Mouse (Mus musculus): ENCODE data around the gene Prlhr. TPM values are rescaled to one million over a fixed set of nuclear protein-coding genes. Genes with fewer than 3 reads are reported as not detected.
A peak's percentile ranks its signal among the peaks of the same experiment; 100 is the strongest.

Gene Prlhr
- polyA plus RNA-seq, 1 experiment = not detected

DNA sequence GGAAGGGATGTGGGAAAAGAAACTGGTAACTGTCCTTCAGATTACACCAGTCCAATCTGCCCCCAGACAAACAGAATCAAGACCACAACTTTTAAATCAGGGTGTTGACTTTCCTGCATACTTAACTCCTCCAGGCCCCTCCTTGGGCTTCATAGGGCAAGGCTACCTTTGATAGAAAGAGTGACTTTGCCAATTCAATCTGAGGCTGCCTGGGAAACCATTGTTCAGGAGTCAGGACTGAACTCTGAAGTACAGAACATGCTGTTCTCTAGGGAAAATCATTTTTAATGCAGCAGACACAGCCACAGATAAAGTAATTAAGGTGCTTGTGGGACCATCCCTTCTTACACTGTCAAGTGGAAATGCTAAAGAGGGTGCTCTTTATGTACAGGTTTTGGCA is 27.6 kb downstream of the Prlhr start:
- Histone ChIP-seq H3K4me1 (ENCODE audit: control insufficient read depth, insufficient read depth, low read length) (no peaks in the 10 kb centered on the region), H3K4me3 (ENCODE audit: insufficient read depth, low read length) (no peak overlapping the region), H3K27ac (ENCODE audit: insufficient read depth, low read length) (no peak overlapping the region)
- TF ChIP-seq POLR2A (IDR thresholded peaks at IDR 0.05; ENCODE audit: low read depth, low read length) (no peak), CTCF (IDR thresholded peaks at IDR 0.05; ENCODE audit: borderline replicate concordance, insufficient read depth, low read length) (no peak)

DNA sequence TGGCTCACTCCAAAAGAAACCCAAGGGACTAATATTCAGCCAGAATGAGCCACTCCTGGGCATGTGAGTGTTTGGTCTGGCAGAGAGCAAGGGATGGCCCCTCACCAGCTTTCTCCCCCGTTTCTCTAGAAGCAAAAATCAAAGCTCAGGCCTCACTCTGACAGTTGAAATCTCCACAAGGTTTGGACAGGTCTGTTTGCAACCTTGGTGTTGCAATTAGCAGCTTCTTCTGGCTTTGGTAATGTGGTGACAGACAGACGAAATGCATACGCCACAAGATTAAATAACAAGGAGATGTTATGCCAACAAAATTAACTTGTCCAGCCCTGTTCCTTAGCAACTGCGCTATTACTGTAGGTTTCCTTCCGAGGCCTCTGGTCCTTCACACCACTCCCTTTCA is 28.0 kb downstream of the Prlhr start:
- no peak for TF ChIP-seq POLR2A (IDR thresholded peaks at IDR 0.05; ENCODE audit: low read depth, low read length)
- TF ChIP-seq CTCF (IDR thresholded peaks at IDR 0.05; ENCODE audit: borderline replicate concordance, insufficient read depth, low read length) = no peak
- no peaks in the 10 kb centered on the region for H3K4me1 ChIP-seq (ENCODE audit: control insufficient read depth, insufficient read depth, low read length)
- no peak overlapping the region for H3K27ac ChIP-seq (ENCODE audit: insufficient read depth, low read length)
- no peak overlapping the region for H3K4me3 ChIP-seq (ENCODE audit: insufficient read depth, low read length)

DNA sequence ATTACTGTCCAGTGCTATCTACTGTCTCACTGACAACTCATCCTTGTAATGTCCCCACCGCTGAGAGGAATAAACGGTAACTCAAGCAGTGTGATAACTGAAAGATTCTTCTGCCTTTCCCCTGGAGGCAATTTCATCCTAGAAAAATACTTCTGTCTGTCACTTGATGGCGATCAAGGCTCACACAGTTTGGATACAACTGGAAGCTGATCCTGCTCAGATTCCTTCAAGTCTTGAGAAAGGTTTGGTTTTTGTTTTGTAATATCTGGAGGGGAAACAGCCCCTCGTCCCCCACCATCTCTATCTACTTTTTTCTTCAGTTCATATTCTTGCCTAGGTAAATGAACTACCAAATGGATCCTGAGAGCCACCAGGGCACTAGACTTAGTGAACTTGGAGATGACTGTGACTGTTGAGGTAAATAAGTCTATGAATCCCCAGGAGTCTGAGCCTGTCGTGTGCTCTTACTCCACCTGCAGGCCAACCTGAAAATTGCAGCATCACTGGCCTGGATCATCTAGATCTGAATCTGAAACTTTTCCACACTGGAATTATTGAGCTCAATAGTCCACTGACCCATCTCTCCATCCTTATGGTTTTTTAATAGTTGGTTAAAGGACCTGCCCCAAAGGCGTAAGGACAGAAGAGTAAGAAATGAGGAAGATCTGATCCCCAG is 30.4 kb downstream of the Prlhr start:
- TF ChIP-seq POLR2A (IDR thresholded peaks at IDR 0.05; ENCODE audit: low read depth, low read length) (no peak), CTCF (IDR thresholded peaks at IDR 0.05; ENCODE audit: borderline replicate concordance, insufficient read depth, low read length) (peak; percentile 37; the same call in 1 of the 2 replicates)
- no peaks in the 10 kb centered on the region for H3K4me1 ChIP-seq (ENCODE audit: control insufficient read depth, insufficient read depth, low read length)

DNA sequence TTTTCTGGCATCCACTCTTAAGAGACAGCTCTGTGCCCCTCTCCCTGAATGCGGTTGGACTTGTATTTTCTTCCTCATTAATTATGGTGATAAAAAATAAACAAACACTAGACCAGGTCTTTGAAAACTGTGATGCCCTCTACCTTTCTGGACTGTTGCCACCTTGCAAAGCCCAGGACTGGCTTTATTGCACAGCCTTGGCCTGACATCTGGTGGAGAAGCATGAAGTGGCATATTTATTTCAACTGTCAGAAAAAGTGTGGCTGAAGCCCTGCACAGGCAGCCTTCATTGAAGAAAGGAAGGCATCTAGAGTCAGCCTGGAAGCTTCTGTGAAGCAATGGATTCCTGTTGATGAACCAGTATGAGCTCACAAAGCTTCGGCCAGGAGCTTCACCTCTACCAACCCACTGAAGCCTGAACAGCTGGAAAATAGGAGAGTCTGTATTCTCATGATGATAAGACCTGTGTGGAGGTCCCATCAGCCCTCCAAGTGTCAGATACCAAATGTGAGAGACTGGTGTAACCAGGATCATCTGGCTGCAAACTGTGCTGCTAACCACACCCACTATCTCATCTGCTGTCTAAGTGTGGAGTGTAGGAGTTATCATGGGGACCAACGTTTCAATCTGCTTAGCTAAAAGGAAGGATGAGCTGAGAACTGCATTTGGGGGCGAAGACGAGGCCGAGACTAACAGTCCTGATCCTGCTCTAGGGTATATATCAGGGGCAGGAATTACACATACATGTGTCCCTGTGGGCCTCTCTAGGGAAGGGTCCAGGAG is 35.6 kb downstream of the Prlhr start:
- no peak for TF ChIP-seq POLR2A (IDR thresholded peaks at IDR 0.05; ENCODE audit: low read depth, low read length)
- no peak for TF ChIP-seq CTCF (IDR thresholded peaks at IDR 0.05; ENCODE audit: borderline replicate concordance, insufficient read depth, low read length)
- H3K4me1 ChIP-seq (ENCODE audit: control insufficient read depth, insufficient read depth, low read length) = no peaks in the 10 kb centered on the region
- H3K27ac ChIP-seq (ENCODE audit: insufficient read depth, low read length) = no peak overlapping the region
- no peak overlapping the region for H3K4me3 ChIP-seq (ENCODE audit: insufficient read depth, low read length)

More for the DNA sequence above, 30.4 kb downstream of the Prlhr start:
- H3K4me3 ChIP-seq (ENCODE audit: insufficient read depth, low read length) = no peak overlapping the region
- H3K27ac ChIP-seq (ENCODE audit: insufficient read depth, low read length) = no peak overlapping the region

- Histone ChIP-seq H3K4me1 (ENCODE audit: control insufficient read depth, insufficient read depth, low read length) (no peaks in the 10 kb centered on the region), H3K4me3 (ENCODE audit: insufficient read depth, low read length) (no peak overlapping the region), H3K27ac (ENCODE audit: insufficient read depth, low read length) (no peak overlapping the region)
- no peak for TF ChIP-seq POLR2A (IDR thresholded peaks at IDR 0.05; ENCODE audit: low read depth, low read length)
- TF ChIP-seq CTCF (IDR thresholded peaks at IDR 0.05; ENCODE audit: borderline replicate concordance, insufficient read depth, low read length) = peak; percentile 40; the same call in 1 of the 2 replicates
Observed at GRCm38 (mm10) chr19:60417611-60418010, 50.5 kb downstream of the Prlhr start.

Other genes with a start within 250 kb of the Prlhr start
- gene Fam204a, start 241.6 kb downstream of the Prlhr start, polyA plus RNA-seq (2011; ENCODE audit: insufficient read length, low read depth, missing spikeins) = 28.6 and 33.7 TPM in 2 replicates
- 48.8 and 52.6 TPM in 2 replicates for gene Cacul1, start 112.7 kb upstream of the Prlhr start, polyA plus RNA-seq (2011; ENCODE audit: insufficient read length, low read depth, missing spikeins)

Measured in embryonic fibroblast, embryonic 13.5 days (primary cell).